Mouse (Mus musculus): ENCODE results near the gene Vmn2r93.

Gene Vmn2r93

DNA sequence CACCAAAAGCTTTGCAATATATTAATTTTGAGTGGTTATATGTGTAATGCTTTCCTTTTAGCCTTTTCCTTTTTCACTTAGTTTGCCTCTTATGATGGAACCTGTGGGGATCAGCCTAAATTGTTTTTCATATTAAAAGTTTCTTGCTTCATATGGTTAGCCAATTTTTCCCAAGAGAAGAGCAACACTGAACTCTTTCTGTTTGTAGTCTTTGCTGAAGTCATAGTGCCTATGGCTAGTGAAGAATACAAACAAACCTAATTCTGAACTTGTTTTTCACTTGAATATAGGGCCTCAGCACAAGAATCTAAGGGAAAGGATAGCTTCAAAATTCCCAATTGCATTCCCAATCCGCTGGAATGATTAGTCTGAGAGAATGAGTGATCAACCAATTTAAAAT is at the start of gene Vmn2r93:
Vmn2r93 (plus strand) TSS at position 301 of the 400 bp plus-strand sequence.
- no peak for DNase-seq (ENCODE audit: low spot score in 2 of 2)

DNA sequence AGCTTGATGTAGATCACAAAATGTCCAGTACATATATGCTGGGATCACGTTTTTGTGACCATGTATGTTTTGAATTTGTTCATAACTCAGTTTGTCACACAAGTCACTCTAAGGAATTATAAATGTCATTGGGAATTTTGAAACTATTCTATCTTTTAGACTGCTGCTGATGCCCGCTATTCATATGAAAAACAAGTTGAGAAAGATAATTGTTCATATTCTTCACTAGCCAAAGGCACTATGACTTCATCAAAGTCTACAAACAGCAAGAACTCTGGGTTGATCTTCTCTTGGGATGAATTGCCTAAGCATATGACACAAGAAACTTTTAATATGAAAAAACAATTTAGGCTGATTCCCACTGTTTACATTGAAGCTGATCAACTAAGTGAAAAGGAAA is 20.2 kb upstream of the Vmn2r93 start, which contains the start of gene Vmn2r94:
Vmn2r94 (minus strand) TSS at position 101 of the 400 bp plus-strand sequence.
- DNase-seq (ENCODE audit: low spot score in 2 of 2) = no peak

DNA sequence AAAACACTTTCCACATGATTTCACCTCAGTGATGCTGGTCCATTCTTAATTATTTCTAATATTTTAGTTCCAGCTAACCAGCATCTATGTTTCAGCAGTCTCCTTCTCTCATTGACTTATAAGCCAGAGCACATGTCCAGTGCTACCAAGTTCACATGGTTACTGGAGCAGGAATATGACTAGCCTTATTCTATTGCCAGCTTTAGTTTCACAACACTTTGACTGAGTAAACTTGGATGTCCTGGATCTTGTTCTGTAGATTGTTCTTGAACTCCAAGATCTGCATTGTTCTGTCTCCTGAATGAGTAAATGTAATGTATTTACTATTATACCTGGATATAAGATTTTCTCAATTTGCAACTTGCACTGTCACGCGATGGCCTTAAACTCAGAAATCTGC is 25.1 kb downstream of the Vmn2r93 start:
- no peak for DNase-seq (ENCODE audit: low spot score in 2 of 2)

DNA sequence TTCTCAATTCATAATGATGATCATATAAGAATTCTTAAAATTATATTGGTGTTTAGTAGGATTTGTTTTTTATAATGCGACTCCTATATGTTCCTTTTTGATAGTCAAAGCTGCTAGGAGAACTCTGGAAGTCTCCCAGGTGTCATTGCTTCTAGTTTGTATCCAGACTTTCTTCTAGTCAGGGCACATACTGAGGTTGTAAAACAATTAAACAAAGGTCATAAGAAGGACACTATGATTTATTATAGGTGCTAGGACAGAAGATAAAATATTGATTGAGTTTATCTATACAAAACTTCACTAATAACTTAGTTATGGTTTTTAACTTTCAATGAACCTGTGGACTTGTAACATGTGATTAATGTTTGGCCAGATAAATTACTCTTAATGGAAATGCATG is 62.1 kb downstream of the Vmn2r93 start:
- no peak for DNase-seq (ENCODE audit: low spot score in 2 of 2)

DNA sequence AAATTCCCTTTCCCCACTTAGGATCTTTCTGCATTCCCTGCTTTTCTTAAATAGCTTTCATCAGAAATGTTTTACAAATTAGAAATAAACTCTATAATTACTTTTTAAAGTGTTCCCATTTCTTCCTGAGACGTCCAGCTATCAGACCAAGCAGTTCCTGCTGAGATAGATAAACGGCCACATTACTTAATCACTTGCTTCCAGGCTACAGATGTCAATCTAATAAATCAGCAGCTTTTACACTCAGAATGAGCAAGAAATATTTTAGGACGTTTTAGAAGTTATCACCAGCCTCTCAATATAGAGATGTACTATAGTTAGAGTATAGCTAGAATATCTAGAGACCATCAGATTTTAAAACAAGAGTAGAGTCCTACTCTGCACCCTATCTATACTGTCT is 62.7 kb downstream of the Vmn2r93 start:
- DNase-seq (ENCODE audit: low spot score in 2 of 2) = no peak

All from thymus, postnatal 10 days (tissue).